Mouse (Mus musculus) cerebellum, adult 2 months (tissue): Measurements from ENCODE around the gene Tfap4.

Source experiments
- CTCF ChIP-seq: fragments of 200-500 bp; IDR thresholded peaks from 2 replicates; pipeline ENCODE4 v1.5.1; 2011; ENCODE audit warnings: low read depth, mild to moderate bottlenecking, control low read depth, low read length, moderate library complexity, borderline replicate concordance; ENCODE audit not compliant: insufficient read depth
- POLR2A ChIP-seq: fragments of 200-500 bp; IDR thresholded peaks from 2 replicates; pipeline ENCODE4 v1.6.1; 2011; ENCODE audit warnings: low read length, control low read depth, borderline replicate concordance; ENCODE audit not compliant: insufficient read depth

DNA sequence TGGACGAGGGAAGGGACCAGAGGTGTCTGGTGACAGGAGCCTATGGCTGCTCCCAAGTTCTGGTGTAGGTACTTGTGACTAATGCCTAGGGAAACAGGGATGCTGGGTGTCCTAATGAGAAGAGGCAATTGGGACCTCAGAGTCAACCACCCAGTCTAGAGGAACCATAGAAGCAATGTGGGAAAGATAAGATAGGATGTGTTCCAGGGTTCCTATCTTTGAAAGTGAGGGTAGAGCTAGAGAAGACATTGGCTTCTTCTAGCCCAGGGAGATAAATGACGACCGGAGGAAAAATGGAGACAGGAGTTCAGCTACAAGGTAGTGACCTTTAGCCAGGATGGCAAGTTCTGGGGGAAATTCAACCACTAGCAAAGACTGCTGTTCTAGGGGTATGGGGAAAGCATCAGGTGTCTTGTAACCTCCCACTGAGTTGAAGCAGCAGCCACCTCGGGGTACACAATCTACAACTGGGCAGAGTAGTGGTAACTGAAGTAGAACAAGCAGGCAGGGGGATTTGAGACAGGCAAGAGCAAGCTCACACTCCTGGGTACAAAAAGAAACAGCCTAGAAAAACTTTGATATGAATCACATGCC lies 38.5 kb downstream of the Tfap4 start:
- TF ChIP-seq CTCF (no peak), POLR2A (no peak)
